Mouse (Mus musculus) ES-E14 (cell line): ENCODE results near the gene Clmn. TPM values are rescaled to one million over a fixed set of nuclear protein-coding genes. Genes with fewer than 3 reads are reported as not detected.

Experiments
- DNase-seq: peaks from one replicate; pipeline ENCODE4 v3.0.0-alpha.2; 2013; ENCODE audit warnings: low read depth, low spot score
- H3K27ac ChIP-seq: 2 replicates; pipeline ENCODE4 v1.5.1; 2012; ENCODE audit warnings: low read depth, mild to moderate bottlenecking, low read length, moderate library complexity, mixed read lengths; ENCODE audit not compliant: poor library complexity, insufficient read depth, severe bottlenecking
- H3K36me3 ChIP-seq: 2 replicates; pipeline ENCODE4 v1.6.1; 2012; ENCODE audit warnings: mild to moderate bottlenecking, low read length, moderate library complexity, mixed read lengths; ENCODE audit not compliant: control insufficient read depth, poor library complexity, insufficient read depth, severe bottlenecking
- H3K4me1 ChIP-seq, 2 experiments: fragments of 150-350 bp in 1 of 2; sonication (generic) in 1 of 2; 2 replicates each; pipeline ENCODE4 v1.6.1; 2012; ENCODE audit warnings: low read length in 2 of 2, mild to moderate bottlenecking in 1 of 2, mixed read lengths in 1 of 2; ENCODE audit not compliant: control insufficient read depth in 2 of 2, insufficient read depth in 2 of 2, poor library complexity in 1 of 2
- H3K4me3 ChIP-seq, 2 experiments: fragments of 150-350 bp in 1 of 2; sonication (generic) in 1 of 2; 2 replicates each; pipeline ENCODE4 v1.5.1; 2012; ENCODE audit warnings: low read length in 2 of 2, low read depth in 1 of 2, mild to moderate bottlenecking in 1 of 2, mixed read lengths in 1 of 2; ENCODE audit not compliant: insufficient read depth in 1 of 2, poor library complexity in 1 of 2, severe bottlenecking in 1 of 2
- H3K9ac ChIP-seq: 2 replicates; pipeline ENCODE4 v1.6.1; 2012; ENCODE audit warnings: low read depth, mild to moderate bottlenecking, low read length, mixed read lengths; ENCODE audit not compliant: poor library complexity, insufficient read depth, severe bottlenecking
- H3K9me3 ChIP-seq: fragments of 150-350 bp; sonication (generic); 2 replicates; pipeline ENCODE4 v1.6.1; 2012; ENCODE audit warnings: low read depth, mild to moderate bottlenecking, low read length; ENCODE audit not compliant: control insufficient read depth, insufficient read depth
- CHD2 ChIP-seq: IDR thresholded peaks from 2 replicates; pipeline ENCODE4 v1.6.1; 2014; ENCODE audit warnings: mild to moderate bottlenecking, low read depth, low read length, inconsistent platforms
- HCFC1 ChIP-seq: IDR thresholded peaks from 2 replicates; pipeline ENCODE4 v1.6.1; 2012; ENCODE audit warnings: low read length, inconsistent platforms, borderline replicate concordance; ENCODE audit not compliant: insufficient read depth
- MAFK ChIP-seq: IDR thresholded peaks from 2 replicates; pipeline ENCODE4 v1.6.1; 2014; ENCODE audit warnings: mild to moderate bottlenecking, low read depth, low read length, inconsistent platforms; ENCODE audit not compliant: insufficient read depth
- ZC3H11A ChIP-seq: IDR thresholded peaks from 2 replicates; pipeline ENCODE4 v1.6.1; 2012; ENCODE audit warnings: low read depth, mild to moderate bottlenecking, inconsistent platforms, low read length, borderline replicate concordance
- ZNF384 ChIP-seq: IDR thresholded peaks from 2 replicates; pipeline ENCODE4 v1.6.1; 2012; ENCODE audit warnings: low read depth, low read length, inconsistent platforms
- in situ Hi-C, 2 experiments: fragments of 600-800 bp; cut with MboI; formaldehyde crosslinking; loops; one replicate each; pipeline ENCODE4 v1.15.1; 2025; ENCODE audit warnings: low sequenced_read_pairs in 2 of 2, inconsistent platforms in 1 of 2; ENCODE audit not compliant: unreplicated experiment in 2 of 2
- total RNA-seq: library from RNA; depleted of rRNA; stranded (reverse); fragments of 300-350 nt; gene quantifications from 2 replicates; pipeline ENCODE4 v1.2.3, GENCODE M21; 2012

The Clmn gene
- total RNA-seq, 1 experiment: 3.1 TPM

- DNase-seq: no peak
Observed at GRCm38 (mm10) chr12:104746601-104747000, 118.3 kb downstream of the Clmn start.

GRCm38 (mm10) chr12:104743687-104744086, 121.2 kb downstream of the Clmn start:
- no peak for DNase-seq
- H3K9me3 ChIP-seq: no peaks in the 10 kb centered on the region
- in situ Hi-C loops: no loop called here
- H3K4me3 ChIP-seq: no peak overlapping the region
- no peak overlapping the region for H3K27ac ChIP-seq
- H3K36me3 ChIP-seq: no peaks in the 10 kb centered on the region
- no peaks in the 10 kb centered on the region for H3K4me1 ChIP-seq
- no peak overlapping the region for H3K9ac ChIP-seq
- TF ChIP-seq CHD2: no peak
- no peak for TF ChIP-seq HCFC1
- TF ChIP-seq ZC3H11A: no peak
- TF ChIP-seq MAFK: no peak
- TF ChIP-seq ZNF384: no peak

More at GRCm38 (mm10) chr12:104746601-104747000, 118.3 kb downstream of the Clmn start:
- TF ChIP-seq ZC3H11A: no peak
- TF ChIP-seq CHD2: no peak
- TF ChIP-seq HCFC1: no peak
- TF ChIP-seq ZNF384: no peak
- no peak for TF ChIP-seq MAFK
- 0 out of 4 replicates have a peak, but pooled peaks cover 0 to 2% of the 10 kb centered on the region in 2 experiments for H3K4me1 ChIP-seq
- H3K9me3 ChIP-seq: no peaks in the 10 kb centered on the region
- H3K4me3 ChIP-seq: no peak overlapping the region
- H3K9ac ChIP-seq: no peak overlapping the region
- peaks cover 4% of the 10 kb centered on the region; the same call in 1 of the 2 replicates for H3K36me3 ChIP-seq
- in situ Hi-C loops: no loop called here
- no peak overlapping the region for H3K27ac ChIP-seq

GRCm38 (mm10) chr12:104742247-104742646, 122.6 kb downstream of the Clmn start:
- Histone ChIP-seq H3K9me3 (no peaks in the 10 kb centered on the region), H3K4me1 (no peaks in the 10 kb centered on the region), H3K4me3 (no peak overlapping the region), H3K27ac (no peak overlapping the region), H3K36me3 (peaks cover 2% of the 10 kb centered on the region; the same call in 1 of the 2 replicates), H3K9ac (no peak overlapping the region)
- TF ChIP-seq CHD2 (no peak), HCFC1 (no peak), MAFK (no peak), ZC3H11A (no peak), ZNF384 (no peak)
- in situ Hi-C loops: no loop called here
- DNase-seq: no peak

- no peak for TF ChIP-seq ZNF384
- no peak for TF ChIP-seq CHD2
- DNase-seq: no peak
- Histone ChIP-seq H3K9ac (no peak overlapping the region), H3K9me3 (no peaks in the 10 kb centered on the region), H3K27ac (no peak overlapping the region), H3K4me3 (no peak overlapping the region), H3K36me3 (peaks cover 2% of the 10 kb centered on the region; the same call in 1 of the 2 replicates), H3K4me1 (no peaks in the 10 kb centered on the region)
- in situ Hi-C loops: no loop called here
Observed at GRCm38 (mm10) chr12:104740841-104741787, 123.8 kb downstream of the Clmn start.
